Mouse (Mus musculus): ENCODE data around the gene Cep295nl.

- no peak for TF ChIP-seq CTCF (IDR thresholded peaks at IDR 0.05; ENCODE audit: control insufficient read depth, insufficient read depth, low read length)
- TF ChIP-seq POLR2A (IDR thresholded peaks at IDR 0.05; ENCODE audit: borderline replicate concordance, control insufficient read depth, low read depth, low read length), result no peak
These were observed 11.5 kb downstream of the Cep295nl start for GRCm38 (mm10) chr11:118330777-118331176.

Data from bone marrow, adult 2 months (tissue).